Mouse (Mus musculus): ENCODE results near the gene Krtap3-3.
"Not testable (repeated sequence)": the region's sequence is repeated elsewhere in the genome, so short reads cannot be mapped to it uniquely, and the experiment has no call there.

The Krtap3-3 gene

DNA sequence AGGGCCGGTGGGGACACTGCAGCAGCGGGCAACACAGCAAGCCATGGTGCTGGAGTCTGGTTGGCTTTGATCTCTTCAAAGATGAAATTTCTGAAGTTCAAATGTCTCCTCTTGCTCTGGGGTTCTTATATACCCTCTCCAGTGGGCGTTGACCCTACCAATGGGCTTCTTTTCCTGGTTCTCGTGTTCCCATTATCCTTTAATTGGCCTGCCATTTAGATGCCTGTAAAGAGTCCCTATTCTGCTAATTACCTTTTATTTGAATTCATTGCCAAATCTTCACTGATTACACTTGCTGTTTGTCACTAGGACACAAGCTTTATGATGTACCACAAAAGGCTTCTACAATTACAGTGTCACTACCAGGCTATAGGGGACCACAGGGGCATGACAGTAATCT is at the start of gene Krtap3-3:
Gene Krtap3-3, minus strand, starts transcription at position 101 of the 400 bp plus-strand sequence.
- no peak for DNase-seq (ENCODE audit: low read depth in 2 of 2, low spot score in 2 of 2)

DNA sequence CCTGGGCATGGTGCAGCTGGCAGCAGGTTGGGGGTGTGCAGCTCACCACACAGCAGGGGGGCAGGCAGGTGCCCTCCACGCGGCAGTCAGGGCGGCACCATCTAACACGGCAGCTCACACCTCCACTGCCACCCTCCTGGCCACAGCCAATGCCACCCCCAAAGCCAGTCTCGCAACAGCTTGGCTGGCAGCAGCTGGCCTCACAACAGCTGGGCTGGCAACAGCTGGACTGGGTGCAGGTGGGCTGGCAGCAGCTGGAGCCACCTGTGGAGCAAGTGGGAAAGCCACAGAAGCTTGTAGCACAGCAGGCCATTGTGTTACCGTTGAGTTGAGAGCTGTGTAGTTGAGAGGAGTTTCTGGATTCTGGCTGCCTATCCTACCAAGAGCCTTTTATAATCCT is 47.1 kb upstream of the Krtap3-3 start, which contains the start of gene Krtap9-3:
Gene Krtap9-3, minus strand, starts transcription at position 364 of the 400 bp plus-strand sequence.
- not testable (repeated sequence) for DNase-seq (ENCODE audit: low read depth in 2 of 2, low spot score in 2 of 2)

DNA sequence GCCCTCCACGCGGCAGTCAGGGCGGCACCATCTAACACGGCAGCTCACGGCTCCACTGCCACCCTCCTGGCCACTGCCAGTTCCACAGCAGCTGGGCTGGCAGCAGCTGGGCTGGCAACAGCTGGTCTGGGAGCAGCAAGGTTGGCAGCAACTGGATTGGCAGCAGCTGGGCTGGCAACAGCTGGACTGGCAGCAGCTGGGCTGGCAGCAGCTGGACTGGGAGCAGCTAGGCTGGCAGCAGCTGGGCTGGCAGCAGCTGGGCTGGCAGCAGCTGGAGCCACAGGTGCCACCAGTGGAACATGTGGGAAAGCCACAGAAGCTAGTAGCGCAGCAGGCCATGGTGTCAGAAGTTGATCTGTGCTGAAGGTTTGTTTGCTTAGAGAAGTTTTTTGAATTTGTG is 40.3 kb upstream of the Krtap3-3 start, which contains the start of gene Krtap1-3:
Gene Krtap1-3, minus strand, starts transcription at position 359 of the 400 bp plus-strand sequence.
- no peak for DNase-seq (ENCODE audit: low read depth in 2 of 2, low spot score in 2 of 2)

DNA sequence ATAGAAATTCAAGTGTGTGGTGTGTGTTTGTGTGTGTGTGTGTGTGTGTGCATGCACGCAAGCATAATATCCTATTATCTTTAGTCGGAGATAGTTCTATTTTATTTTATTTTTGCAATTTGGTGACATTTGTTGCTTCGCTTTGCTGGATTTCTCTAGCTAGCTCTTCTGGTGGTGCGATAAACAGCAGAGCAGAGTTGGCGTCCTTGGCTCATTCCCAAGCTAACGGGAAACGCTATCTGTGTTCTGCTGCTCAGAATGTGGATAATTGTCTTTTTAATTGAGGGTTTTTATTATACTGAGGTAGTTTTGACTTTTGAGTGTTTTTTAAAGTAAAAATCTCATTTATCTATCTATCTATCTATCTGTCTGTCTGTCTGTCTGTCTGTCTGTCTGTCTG is 34.4 kb upstream of the Krtap3-3 start:
- DNase-seq (ENCODE audit: low read depth in 2 of 2, low spot score in 2 of 2) = no peak

DNA sequence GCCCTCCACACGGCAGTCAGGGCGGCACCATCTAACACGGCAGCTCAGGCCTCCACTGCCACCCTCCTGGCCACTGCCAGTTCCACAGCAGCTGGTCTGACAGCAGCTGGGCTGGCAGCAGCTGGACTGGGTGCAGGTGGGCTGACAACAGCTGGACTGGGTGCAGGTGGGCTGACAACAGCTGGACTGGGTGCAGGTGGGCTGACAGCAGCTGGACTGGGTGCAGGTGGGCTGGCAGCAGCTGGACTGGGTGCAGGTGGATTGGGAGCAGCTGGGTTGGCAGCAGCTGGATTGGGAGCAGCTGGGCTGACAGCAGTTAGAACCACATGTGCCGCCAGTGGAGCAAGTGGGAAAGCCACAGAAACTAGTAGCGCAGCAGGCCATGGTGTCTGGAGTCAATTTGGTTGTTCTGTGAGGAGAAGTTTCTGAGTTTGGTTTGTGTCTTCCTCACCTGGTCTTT is 32.6 kb upstream of the Krtap3-3 start, which contains the start of gene Krtap1-4:
Gene Krtap1-4, minus strand, starts transcription at position 410 of the 460 bp plus-strand sequence.
- no peak for DNase-seq (ENCODE audit: low read depth in 2 of 2, low spot score in 2 of 2)

DNA sequence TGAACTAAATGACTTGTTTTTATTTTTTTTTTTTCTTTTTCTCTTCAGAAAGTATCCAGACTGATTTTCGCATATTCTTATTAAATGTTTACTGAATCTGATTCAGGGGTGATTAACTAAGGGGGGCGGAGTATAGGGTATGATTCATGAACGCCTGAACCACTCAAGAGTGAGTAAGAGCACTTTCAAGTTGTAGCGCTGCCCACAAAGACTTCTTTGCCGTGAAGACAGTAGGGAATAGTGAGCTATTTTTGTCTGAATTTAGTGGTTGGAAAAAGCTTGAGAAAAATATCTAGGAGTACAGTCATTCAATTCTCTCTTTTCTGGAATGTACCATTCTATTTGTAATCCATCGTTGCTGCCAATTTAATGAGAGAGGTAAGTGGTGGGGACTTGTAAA is 30.9 kb upstream of the Krtap3-3 start:
- no peak for DNase-seq (ENCODE audit: low read depth in 2 of 2, low spot score in 2 of 2)

DNA sequence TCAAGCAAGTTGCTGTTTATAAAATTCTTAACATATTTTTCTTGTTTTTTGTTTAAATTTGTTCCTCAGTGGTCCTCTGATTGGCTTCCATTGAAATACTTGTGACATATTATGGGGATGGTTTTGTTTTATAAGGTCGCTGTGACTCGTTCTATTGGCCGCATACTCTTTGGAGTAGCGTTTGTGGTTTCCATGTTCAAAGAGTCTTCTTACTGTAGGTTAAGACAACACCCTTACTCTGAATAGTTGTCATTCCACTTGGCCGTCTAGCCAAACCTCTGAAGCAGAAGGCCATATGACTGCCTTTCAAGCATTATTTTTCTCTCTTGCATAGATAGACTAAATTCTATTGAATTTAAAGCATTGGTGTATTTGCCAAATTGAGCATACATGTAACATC is 30.4 kb upstream of the Krtap3-3 start:
- no peak for DNase-seq (ENCODE audit: low read depth in 2 of 2, low spot score in 2 of 2)

DNA sequence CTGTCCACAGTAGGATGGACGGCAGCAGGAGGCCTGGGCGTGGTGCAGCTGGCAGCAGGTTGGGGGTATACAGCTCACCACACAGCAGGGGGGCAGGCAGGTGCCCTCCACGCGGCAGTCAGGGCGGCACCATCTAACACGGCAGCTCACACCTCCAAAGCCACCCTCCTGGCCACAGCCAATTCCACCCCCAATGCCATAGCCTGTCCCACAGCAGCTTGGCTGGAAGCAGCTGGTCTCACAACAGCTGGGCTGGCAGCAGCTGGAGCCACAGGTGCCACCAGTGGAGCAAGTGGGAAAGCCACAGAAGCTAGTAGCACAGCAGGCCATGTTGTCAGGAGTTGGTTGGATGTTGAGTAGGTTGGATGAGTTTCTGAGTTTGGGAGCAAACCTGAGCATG is 30.0 kb upstream of the Krtap3-3 start, which contains the start of gene Krtap1-5:
Gene Krtap1-5, minus strand, starts transcription at position 381 of the 400 bp plus-strand sequence.
- no peak for DNase-seq (ENCODE audit: low read depth in 2 of 2, low spot score in 2 of 2)

DNA sequence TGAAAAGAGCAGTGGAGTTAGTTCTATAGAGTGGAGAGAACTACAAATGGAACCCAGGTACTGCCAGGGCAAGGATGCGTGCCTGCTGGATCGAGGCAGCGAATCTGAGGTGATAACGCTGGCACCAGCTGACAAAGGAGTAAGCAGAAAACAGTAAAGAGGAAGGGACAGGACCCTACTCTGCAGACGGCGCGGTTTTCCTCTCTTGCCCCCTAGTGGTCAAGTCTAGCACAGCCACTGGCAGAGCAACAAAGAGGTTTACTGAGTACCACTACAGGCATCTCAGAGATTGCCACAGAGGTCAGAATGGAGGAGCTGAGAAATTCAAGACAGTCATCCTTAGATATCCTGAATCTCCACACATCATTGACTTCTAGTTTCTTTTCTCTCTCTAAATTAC is 23.4 kb upstream of the Krtap3-3 start:
- DNase-seq (ENCODE audit: low read depth in 2 of 2, low spot score in 2 of 2) = peak; percentile 11 to 34

DNA sequence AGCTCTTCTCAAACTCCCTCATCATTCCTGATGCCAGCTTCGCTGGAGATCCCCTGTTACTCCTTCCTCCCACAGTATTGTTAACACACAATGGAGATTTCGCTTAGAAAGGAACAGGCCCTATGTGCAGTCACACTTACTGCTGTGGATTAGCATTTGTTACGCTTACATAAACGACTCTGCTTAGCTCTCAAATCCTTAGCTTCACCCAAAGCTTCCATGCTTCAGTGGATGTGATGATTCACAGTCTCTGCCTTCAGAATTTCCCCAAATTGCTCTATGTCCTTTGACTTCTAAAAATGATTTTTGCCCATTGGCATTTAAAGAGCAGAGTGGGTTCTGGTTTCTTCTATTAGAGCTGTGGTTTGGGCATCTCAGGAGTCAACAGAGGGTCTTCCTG is 22.5 kb upstream of the Krtap3-3 start:
- no peak for DNase-seq (ENCODE audit: low read depth in 2 of 2, low spot score in 2 of 2)

DNA sequence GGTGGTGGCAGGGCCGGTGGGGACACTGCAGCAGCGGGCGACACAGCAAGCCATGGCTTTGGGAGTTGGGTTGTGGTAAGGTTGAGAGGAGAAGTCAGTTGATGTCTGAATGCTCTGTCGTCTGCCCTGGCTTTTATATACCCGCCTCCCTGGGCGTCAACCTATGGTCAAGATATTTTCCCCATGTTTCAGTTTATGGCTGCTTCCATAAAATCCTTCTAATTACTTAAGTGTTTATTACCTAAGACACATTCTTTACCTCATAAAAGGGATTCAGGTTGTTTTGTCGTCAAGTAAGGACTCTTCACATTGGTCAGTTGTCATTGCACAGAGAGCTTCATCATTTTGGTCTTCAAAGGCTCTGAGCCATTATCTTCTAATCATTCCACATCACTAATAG is 15.9 kb upstream of the Krtap3-3 start, which contains the start of gene Krtap3-1:
Gene Krtap3-1, minus strand, starts transcription at position 101 of the 400 bp plus-strand sequence.
- no peak for DNase-seq (ENCODE audit: low read depth in 2 of 2, low spot score in 2 of 2)

DNA sequence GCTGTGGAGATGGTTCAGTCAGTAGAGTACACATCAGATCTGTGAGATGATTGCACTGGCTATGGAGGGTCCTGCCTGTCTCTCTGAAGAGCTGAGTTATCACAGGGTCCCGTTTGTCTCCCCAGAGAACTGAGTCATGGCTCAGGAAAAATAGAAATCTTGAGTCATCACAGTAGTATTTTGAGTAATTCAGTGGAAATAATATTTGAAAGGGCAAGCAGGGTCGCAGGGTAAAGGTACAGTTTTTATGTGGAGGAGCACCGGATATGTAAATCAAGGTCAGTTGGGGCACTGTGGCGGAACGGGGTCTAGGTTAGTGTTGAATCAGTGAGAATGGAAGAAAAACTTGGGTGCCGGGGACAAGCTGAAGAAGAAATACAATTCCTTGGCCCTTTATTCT is 11.9 kb upstream of the Krtap3-3 start:
- no peak for DNase-seq (ENCODE audit: low read depth in 2 of 2, low spot score in 2 of 2)

DNA sequence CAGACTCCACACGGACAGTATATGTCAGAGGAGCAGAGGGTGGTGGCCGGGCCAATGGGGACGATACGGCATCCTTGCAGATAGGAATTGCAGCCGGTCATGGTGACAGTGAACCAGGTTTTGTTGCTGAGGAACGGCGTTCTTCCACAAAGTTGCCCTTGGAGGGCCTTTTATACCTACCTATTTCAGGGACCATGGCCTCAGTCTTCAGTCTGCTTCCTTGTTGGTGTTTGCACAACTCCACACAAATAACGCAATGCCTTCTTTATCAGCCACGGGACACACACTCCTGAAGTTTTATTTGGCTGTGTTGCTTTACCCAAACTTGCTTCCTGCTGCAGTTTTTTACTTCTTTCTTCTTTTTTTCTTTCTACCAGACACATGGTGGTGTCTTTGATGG is 8.7 kb upstream of the Krtap3-3 start, which contains the start of gene Gm11939:
Gene Gm11939, minus strand, starts transcription at position 101 of the 400 bp plus-strand sequence.
- no peak for DNase-seq (ENCODE audit: low read depth in 2 of 2, low spot score in 2 of 2)

DNA sequence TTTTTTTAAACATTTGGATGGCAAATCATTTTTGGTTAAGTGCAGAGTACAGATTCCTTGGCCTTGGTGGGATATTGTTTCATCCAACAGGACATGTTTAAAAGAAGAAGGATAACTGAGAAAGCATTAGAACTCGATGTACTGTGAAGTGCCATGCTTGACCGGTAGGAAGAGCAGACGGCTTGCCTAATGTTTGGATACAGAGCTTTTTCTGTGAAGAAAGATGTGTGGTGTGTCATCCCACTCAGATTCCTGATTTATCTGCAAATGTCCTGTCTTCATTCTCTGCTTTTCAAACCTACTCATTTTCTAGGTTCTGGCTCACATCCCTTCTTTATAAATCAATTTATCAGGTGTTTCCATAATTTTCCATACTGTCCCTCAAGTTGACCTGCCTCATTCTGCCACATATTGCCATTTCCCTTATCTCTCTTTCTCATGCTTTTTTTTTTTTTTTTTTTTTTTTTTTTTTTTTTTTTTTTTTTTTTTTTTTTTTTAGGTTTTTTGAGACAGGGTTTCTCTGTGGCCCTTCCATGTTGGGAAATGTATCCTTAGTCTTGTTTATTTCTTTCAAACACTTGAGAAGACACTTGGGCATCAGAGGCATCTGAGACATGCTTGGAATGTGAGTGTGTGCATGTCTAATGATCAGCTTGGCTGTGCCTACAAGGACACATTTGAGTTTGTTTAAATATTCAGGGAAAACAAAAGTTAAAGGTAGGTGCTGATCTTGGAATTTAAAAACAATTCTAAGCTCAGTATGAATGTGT is 7.5 kb upstream of the Krtap3-3 start:
- DNase-seq (ENCODE audit: low read depth in 2 of 2, low spot score in 2 of 2) = no peak

DNA sequence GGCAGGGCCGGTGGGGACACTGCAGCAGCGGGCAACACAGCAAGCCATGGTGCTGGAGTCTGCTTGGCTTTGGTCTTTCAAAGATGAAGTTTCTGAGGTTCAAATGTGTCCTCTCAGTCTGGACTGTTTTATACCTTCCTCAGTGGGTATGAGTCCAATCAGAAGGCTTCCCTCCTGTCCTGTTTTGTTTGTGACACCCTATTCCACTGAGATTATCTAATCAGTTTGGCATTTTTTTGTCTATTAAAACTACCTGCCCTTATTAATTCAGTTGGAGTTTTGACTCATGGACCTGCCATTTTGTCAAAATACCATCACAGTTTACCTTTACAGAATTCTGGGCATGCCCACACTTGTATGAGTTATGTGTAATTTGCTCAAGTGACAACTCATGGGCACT is 6.1 kb upstream of the Krtap3-3 start, which contains the start of gene Krtap3-2:
Gene Krtap3-2, minus strand, starts transcription at position 101 of the 400 bp plus-strand sequence.
- no peak for DNase-seq (ENCODE audit: low read depth in 2 of 2, low spot score in 2 of 2)

DNA sequence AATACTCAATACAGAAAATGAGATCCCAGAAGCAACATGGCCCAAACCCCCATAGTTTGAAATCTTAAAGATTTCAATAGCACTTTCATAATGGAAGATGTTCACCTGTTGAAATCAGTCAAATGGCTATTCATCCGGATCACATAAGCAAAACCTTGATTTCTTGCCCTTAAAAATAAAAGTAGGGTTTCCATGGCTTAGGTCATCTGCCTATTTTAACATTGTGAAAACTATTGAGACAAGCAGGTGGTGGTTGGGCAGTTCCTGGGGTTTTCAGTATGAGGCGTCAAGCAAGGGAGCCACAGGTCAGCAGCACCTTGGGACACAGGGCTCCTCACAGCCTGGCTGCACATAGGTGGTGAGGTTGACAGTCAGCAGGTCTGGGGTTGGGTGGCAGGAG is 5.5 kb upstream of the Krtap3-3 start:
- DNase-seq (ENCODE audit: low read depth in 2 of 2, low spot score in 2 of 2) = no peak

DNA sequence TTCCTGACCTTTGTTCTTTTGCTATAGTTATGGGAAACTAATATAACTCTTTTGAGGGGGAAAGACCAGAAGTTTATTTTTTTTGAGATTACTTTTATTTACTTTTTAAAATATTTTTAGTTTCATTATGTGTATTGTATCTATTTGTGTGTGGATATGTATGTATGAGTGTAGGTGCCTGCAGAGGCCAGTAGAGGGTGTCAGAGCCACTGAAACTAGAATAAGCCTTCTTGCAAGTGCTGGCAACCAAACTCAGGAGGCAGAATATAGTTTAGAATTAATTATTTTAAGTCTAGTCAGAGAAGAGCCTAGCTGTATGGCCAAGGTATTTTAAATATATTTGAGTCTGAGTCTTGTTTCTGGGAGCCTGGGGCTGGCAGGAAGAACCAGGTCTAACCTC is 2.8 kb downstream of the Krtap3-3 start:
- no peak for DNase-seq (ENCODE audit: low read depth in 2 of 2, low spot score in 2 of 2)

DNA sequence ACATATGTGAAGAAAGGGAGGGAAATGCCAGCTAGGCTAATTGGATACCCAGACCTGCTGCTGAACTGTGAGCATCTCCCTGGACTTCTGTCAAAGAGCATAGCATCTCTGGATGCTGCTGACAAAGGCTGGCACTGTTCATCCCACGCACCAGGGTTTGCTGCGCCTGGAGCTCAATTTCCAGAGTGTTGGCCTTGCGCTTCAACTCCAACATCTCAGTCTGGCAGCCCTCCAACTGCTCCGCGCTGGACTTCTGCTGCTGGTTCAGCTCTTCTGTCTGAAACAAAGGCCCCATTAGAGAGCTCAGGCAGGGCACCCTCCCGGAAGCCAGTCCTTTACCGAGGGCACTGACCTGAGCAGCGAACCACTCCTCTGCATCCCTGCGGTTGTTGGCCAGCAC is 10.9 kb downstream of the Krtap3-3 start:
- no peak for DNase-seq (ENCODE audit: low read depth in 2 of 2, low spot score in 2 of 2)

DNA sequence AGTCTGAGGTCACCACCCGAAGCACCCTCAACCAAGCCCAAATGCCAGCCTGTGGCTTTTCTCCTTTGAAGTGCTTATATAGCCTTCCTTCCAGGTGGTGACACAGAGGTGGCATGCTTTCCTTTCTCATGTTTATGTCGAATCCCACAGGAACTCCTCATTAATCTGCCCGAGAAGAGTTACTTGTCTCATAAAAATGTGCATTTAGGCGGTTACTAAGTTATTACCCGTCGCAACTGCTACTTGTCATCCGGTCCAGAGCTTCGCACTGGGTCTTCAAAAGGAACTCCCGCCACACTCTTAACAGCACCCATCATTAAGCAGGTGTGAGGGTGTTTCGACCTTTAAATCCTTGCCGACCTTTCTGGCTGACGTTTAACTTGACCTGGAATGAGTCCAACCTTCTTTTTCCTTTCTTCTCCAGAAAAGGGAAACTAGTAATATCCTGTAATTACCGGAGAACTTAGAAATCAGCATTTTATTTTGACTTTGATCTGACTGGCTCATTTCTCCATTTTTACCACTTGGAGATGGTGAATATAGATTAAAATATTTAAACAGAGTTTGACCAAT is 29.3 kb downstream of the Krtap3-3 start, which contains the start of gene Krt39:
Gene Krt39, minus strand, starts transcription at position 51 of the 573 bp plus-strand sequence.
- DNase-seq (ENCODE audit: low read depth in 2 of 2, low spot score in 2 of 2) = no peak

DNA sequence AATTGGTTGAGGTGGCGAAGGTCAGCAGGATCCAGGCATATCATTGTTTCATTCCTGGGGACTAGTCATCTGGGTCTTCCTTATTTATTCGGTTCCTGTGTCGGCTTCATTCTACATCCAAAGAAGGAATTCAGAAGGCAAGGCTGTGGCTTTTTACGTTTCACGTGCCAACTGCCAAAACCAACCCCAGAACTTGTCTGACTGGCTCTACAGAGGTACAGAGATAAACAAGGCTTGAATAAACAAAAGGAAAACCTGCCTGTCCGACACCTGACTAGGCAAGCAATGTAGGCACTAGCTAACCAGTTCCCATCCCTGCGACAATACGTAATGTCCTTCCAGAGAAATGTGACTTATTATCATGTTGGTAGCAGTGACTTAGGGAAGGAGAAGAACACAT is 36.6 kb downstream of the Krtap3-3 start:
- DNase-seq (ENCODE audit: low read depth in 2 of 2, low spot score in 2 of 2) = no peak
